Mouse (Mus musculus): Measurements from ENCODE around the gene Sars.

- TF ChIP-seq CTCF (IDR thresholded peaks at IDR 0.05; ENCODE audit: low read depth) (no peak), EP300 (optimal IDR thresholded peaks at IDR 0.05) (no peak)
Measured at GRCm38 (mm10) chr3:108381945-108382875, 62.8 kb downstream of the Sars start.

Measured in stomach, postnatal 0 days (tissue).